Mouse (Mus musculus): ENCODE measurements around the gene Elavl3. TPM values are rescaled to one million over a fixed set of nuclear protein-coding genes. Genes with fewer than 3 reads are reported as not detected.

The Elavl3 gene
- polyA plus RNA-seq, 1 experiment from 2014 or later, result 1.9 TPM

GRCm38 (mm10) chr9:22028467-22028866 lies 23.4 kb downstream of the Elavl3 start:
- Histone ChIP-seq H3K9me3 (ENCODE audit: control insufficient read depth, low read length) (no peaks in the 10 kb centered on the region), H3K27ac (ENCODE audit: low read length) (no peak overlapping the region), H3K4me2 (ENCODE audit: low read depth, low read length) (no peak overlapping the region), H3K9ac (ENCODE audit: low read depth, low read length) (no peak overlapping the region), H3K36me3 (ENCODE audit: control insufficient read depth, insufficient read depth, low read length) (no peaks in the 10 kb centered on the region), H3K4me3 (ENCODE audit: low read length) (no peak overlapping the region), H3K27me3 (replicated peaks; ENCODE audit: control insufficient read depth, insufficient read depth, low read length) (no peaks in the 10 kb centered on the region), H3K4me1 (ENCODE audit: control insufficient read depth, insufficient read depth, low read length) (no peaks in the 10 kb centered on the region)
- no peak for ATAC-seq
- WGBS, result 47% methylated on average over 7 of the region's 7 CpGs

- Histone ChIP-seq H3K27me3 (replicated peaks; ENCODE audit: control insufficient read depth, insufficient read depth, low read length) (no peaks in the 10 kb centered on the region), H3K4me1 (ENCODE audit: control insufficient read depth, insufficient read depth, low read length) (no peaks in the 10 kb centered on the region), H3K27ac (ENCODE audit: low read length) (no peak overlapping the region), H3K4me3 (ENCODE audit: low read length) (no peak overlapping the region), H3K36me3 (ENCODE audit: control insufficient read depth, insufficient read depth, low read length) (no peaks in the 10 kb centered on the region), H3K4me2 (ENCODE audit: low read depth, low read length) (no peak overlapping the region), H3K9ac (ENCODE audit: low read depth, low read length) (no peak overlapping the region), H3K9me3 (ENCODE audit: control insufficient read depth, low read length) (no peaks in the 10 kb centered on the region)
- no peak for ATAC-seq
- 58% methylated on average over 8 of the region's 8 CpGs for WGBS
Observed at GRCm38 (mm10) chr9:22024592-22024991, 27.2 kb downstream of the Elavl3 start.

- WGBS, result 74% methylated on average over 7 of the region's 7 CpGs
- Histone ChIP-seq H3K27ac (ENCODE audit: low read length) (no peak overlapping the region), H3K4me1 (ENCODE audit: control insufficient read depth, insufficient read depth, low read length) (no peaks in the 10 kb centered on the region), H3K36me3 (ENCODE audit: control insufficient read depth, insufficient read depth, low read length) (peaks cover 17% of the 10 kb centered on the region), H3K4me3 (ENCODE audit: low read length) (no peak overlapping the region), H3K4me2 (ENCODE audit: low read depth, low read length) (no peak overlapping the region), H3K9me3 (ENCODE audit: control insufficient read depth, low read length) (no peaks in the 10 kb centered on the region), H3K27me3 (replicated peaks; ENCODE audit: control insufficient read depth, insufficient read depth, low read length) (no peaks in the 10 kb centered on the region), H3K9ac (ENCODE audit: low read depth, low read length) (no peak overlapping the region)
- no peak for ATAC-seq
Observed at GRCm38 (mm10) chr9:22017208-22017825, 34.5 kb downstream of the Elavl3 start.

- 73% methylated on average over 10 of the region's 10 CpGs for WGBS
- ATAC-seq, result no peak
- Histone ChIP-seq H3K27me3 (replicated peaks; ENCODE audit: control insufficient read depth, insufficient read depth, low read length) (no peaks in the 10 kb centered on the region), H3K4me1 (ENCODE audit: control insufficient read depth, insufficient read depth, low read length) (no peaks in the 10 kb centered on the region), H3K4me3 (ENCODE audit: low read length) (no peak overlapping the region), H3K36me3 (ENCODE audit: control insufficient read depth, insufficient read depth, low read length) (peaks cover 27% of the 10 kb centered on the region), H3K9ac (ENCODE audit: low read depth, low read length) (no peak overlapping the region), H3K9me3 (ENCODE audit: control insufficient read depth, low read length) (no peaks in the 10 kb centered on the region), H3K27ac (ENCODE audit: low read length) (no peak overlapping the region), H3K4me2 (ENCODE audit: low read depth, low read length) (no peak overlapping the region)
Observed at GRCm38 (mm10) chr9:22016245-22016644, 35.6 kb downstream of the Elavl3 start.

GRCm38 (mm10) chr9:22012731-22013130 lies 39.1 kb downstream of the Elavl3 start:
- H3K9me3 ChIP-seq (ENCODE audit: control insufficient read depth, low read length), result no peaks in the 10 kb centered on the region
- H3K4me1 ChIP-seq (ENCODE audit: control insufficient read depth, insufficient read depth, low read length), result no peaks in the 10 kb centered on the region
- H3K27ac ChIP-seq (ENCODE audit: low read length), result no peak overlapping the region
- no peak overlapping the region for H3K9ac ChIP-seq (ENCODE audit: low read depth, low read length)
- no peak for ATAC-seq
- H3K4me3 ChIP-seq (ENCODE audit: low read length), result no peak overlapping the region
- WGBS, result 90% methylated on average over 13 of the region's 13 CpGs
- H3K27me3 ChIP-seq (replicated peaks; ENCODE audit: control insufficient read depth, insufficient read depth, low read length), result no peaks in the 10 kb centered on the region
- no peak overlapping the region for H3K4me2 ChIP-seq (ENCODE audit: low read depth, low read length)
- peaks cover 45% of the 10 kb centered on the region for H3K36me3 ChIP-seq (ENCODE audit: control insufficient read depth, insufficient read depth, low read length)

GRCm38 (mm10) chr9:22011055-22011454 lies 40.8 kb downstream of the Elavl3 start:
- H3K27ac ChIP-seq (ENCODE audit: low read length), result no peak overlapping the region
- H3K36me3 ChIP-seq (ENCODE audit: control insufficient read depth, insufficient read depth, low read length), result peaks cover 45% of the 10 kb centered on the region
- no peaks in the 10 kb centered on the region for H3K4me1 ChIP-seq (ENCODE audit: control insufficient read depth, insufficient read depth, low read length)
- H3K9ac ChIP-seq (ENCODE audit: low read depth, low read length), result no peak overlapping the region
- 82% methylated on average over 5 of the region's 5 CpGs for whole genome bisulfite sequencing
- H3K4me2 ChIP-seq (ENCODE audit: low read depth, low read length), result no peak overlapping the region
- no peaks in the 10 kb centered on the region for H3K27me3 ChIP-seq (replicated peaks; ENCODE audit: control insufficient read depth, insufficient read depth, low read length)
- no peak for ATAC-seq
- no peaks in the 10 kb centered on the region for H3K9me3 ChIP-seq (ENCODE audit: control insufficient read depth, low read length)
- H3K4me3 ChIP-seq (ENCODE audit: low read length), result no peak overlapping the region

GRCm38 (mm10) chr9:22004546-22004945 lies 47.3 kb downstream of the Elavl3 start:
- no peak overlapping the region for H3K9ac ChIP-seq (ENCODE audit: low read depth, low read length)
- H3K36me3 ChIP-seq (ENCODE audit: control insufficient read depth, insufficient read depth, low read length), result peaks cover 6% of the 10 kb centered on the region; the same call in 1 of the 2 replicates
- no peaks in the 10 kb centered on the region for H3K9me3 ChIP-seq (ENCODE audit: control insufficient read depth, low read length)
- no peaks in the 10 kb centered on the region for H3K27me3 ChIP-seq (replicated peaks; ENCODE audit: control insufficient read depth, insufficient read depth, low read length)
- 0 out of 2 replicates have a peak overlapping the region, but pooled peaks have one; percentile 84 for H3K4me2 ChIP-seq (ENCODE audit: low read depth, low read length)
- ATAC-seq, result no peak
- no peak overlapping the region for H3K27ac ChIP-seq (ENCODE audit: low read length)
- no peak overlapping the region for H3K4me3 ChIP-seq (ENCODE audit: low read length)
- WGBS, result 81% methylated on average over 12 of the region's 12 CpGs
- H3K4me1 ChIP-seq (ENCODE audit: control insufficient read depth, insufficient read depth, low read length), result peaks cover 18% of the 10 kb centered on the region

GRCm38 (mm10) chr9:22003163-22003554 lies 48.7 kb downstream of the Elavl3 start:
- H3K9me3 ChIP-seq (ENCODE audit: control insufficient read depth, low read length), result no peaks in the 10 kb centered on the region
- WGBS, result under 1% methylated on average over 18 of the region's 18 CpGs
- H3K4me2 ChIP-seq (ENCODE audit: low read depth, low read length), result peak overlapping the region; percentile 84
- H3K4me3 ChIP-seq (ENCODE audit: low read length), result peak overlapping the region; percentile 72
- peak overlapping the region; percentile 73 for H3K9ac ChIP-seq (ENCODE audit: low read depth, low read length)
- peaks cover 18% of the 10 kb centered on the region for H3K4me1 ChIP-seq (ENCODE audit: control insufficient read depth, insufficient read depth, low read length)
- H3K36me3 ChIP-seq (ENCODE audit: control insufficient read depth, insufficient read depth, low read length), result 0 out of 2 replicates have a peak, but pooled peaks cover 3% of the 10 kb centered on the region
- ATAC-seq, result peak; percentile 26
- H3K27ac ChIP-seq (ENCODE audit: low read length), result peak overlapping the region; percentile 73
- H3K27me3 ChIP-seq (replicated peaks; ENCODE audit: control insufficient read depth, insufficient read depth, low read length), result no peaks in the 10 kb centered on the region

GRCm38 (mm10) chr9:22002194-22003162 lies 49.3 kb downstream of the Elavl3 start, which contains the start of the genes Ccdc151 and Prkcsh:
Gene Ccdc151 (minus strand): TSS chr9:22002634.
Gene Prkcsh (plus strand): TSS chr9:22002806.
- Histone ChIP-seq H3K4me3 (ENCODE audit: low read length) (peak within 1 kb of the TSS; percentile 72), H3K4me1 (ENCODE audit: control insufficient read depth, insufficient read depth, low read length) (peaks cover 18% of the 10 kb centered on the region), H3K9me3 (ENCODE audit: control insufficient read depth, low read length) (no peaks in the 10 kb centered on the region), H3K27me3 (replicated peaks; ENCODE audit: control insufficient read depth, insufficient read depth, low read length) (no peaks in the 10 kb centered on the region), H3K27ac (ENCODE audit: low read length) (peak within 1 kb of the TSS; percentile 73), H3K9ac (ENCODE audit: low read depth, low read length) (peak within 1 kb of the TSS; percentile 73), H3K36me3 (ENCODE audit: control insufficient read depth, insufficient read depth, low read length) (0 out of 2 replicates have a peak, but pooled peaks cover 3% of the 10 kb centered on the region), H3K4me2 (ENCODE audit: low read depth, low read length) (peak within 1 kb of the TSS; percentile 84)
- 6% methylated on average over 57 of the region's 57 CpGs for WGBS
- ATAC-seq, result peak; percentile 100
